Mouse (Mus musculus): ENCODE data around the gene Ndufb4. TPM values are rescaled to one million over a fixed set of nuclear protein-coding genes. Genes with fewer than 3 reads are reported as not detected.

The Ndufb4 gene
- polyA plus RNA-seq, 2 experiments from 2014 or later: 47.3 to 60.5 TPM

GRCm38 (mm10) chr16:37634578-37634977 is 19.7 kb downstream of the Ndufb4 start:
- ATAC-seq: no peak

- ATAC-seq: no peak
Measured at GRCm38 (mm10) chr16:37629011-37629410, 25.2 kb downstream of the Ndufb4 start.

GRCm38 (mm10) chr16:37628336-37628735 is 25.9 kb downstream of the Ndufb4 start:
- no peak for ATAC-seq

GRCm38 (mm10) chr16:37626388-37626949 is 27.8 kb downstream of the Ndufb4 start:
- no peak for ATAC-seq

GRCm38 (mm10) chr16:37622919-37623318 is 31.3 kb downstream of the Ndufb4 start:
- no peak for ATAC-seq

GRCm38 (mm10) chr16:37622403-37622802 is 31.9 kb downstream of the Ndufb4 start:
- ATAC-seq: no peak

GRCm38 (mm10) chr16:37617695-37618094 is 36.6 kb downstream of the Ndufb4 start:
- no peak for ATAC-seq

GRCm38 (mm10) chr16:37616104-37616503 is 38.1 kb downstream of the Ndufb4 start:
- no peak for ATAC-seq

GRCm38 (mm10) chr16:37615429-37615828 is 38.8 kb downstream of the Ndufb4 start:
- ATAC-seq: no peak

GRCm38 (mm10) chr16:37614540-37614939 is 39.7 kb downstream of the Ndufb4 start:
- no peak for ATAC-seq

- no peak for ATAC-seq
Measured at GRCm38 (mm10) chr16:37612013-37612412, 42.2 kb downstream of the Ndufb4 start.

GRCm38 (mm10) chr16:37611072-37611471 is 43.2 kb downstream of the Ndufb4 start:
- ATAC-seq: no peak

- ATAC-seq: no peak
Measured at GRCm38 (mm10) chr16:37610333-37610732, 43.9 kb downstream of the Ndufb4 start.

- ATAC-seq: no peak
Measured at GRCm38 (mm10) chr16:37604243-37604642, 50.0 kb downstream of the Ndufb4 start.

GRCm38 (mm10) chr16:37603431-37603830 is 50.8 kb downstream of the Ndufb4 start:
- no peak for ATAC-seq

GRCm38 (mm10) chr16:37599326-37599725 is 54.9 kb downstream of the Ndufb4 start:
- ATAC-seq: no peak

GRCm38 (mm10) chr16:37598463-37598862 is 55.8 kb downstream of the Ndufb4 start:
- no peak for ATAC-seq

- ATAC-seq: no peak
Measured at GRCm38 (mm10) chr16:37597412-37597811, 56.8 kb downstream of the Ndufb4 start.

Other genes with a start within 250 kb of the Ndufb4 start
- gene Gtf2e1, start 114.7 kb downstream of the Ndufb4 start, polyA plus RNA-seq (2017; shearing (Covaris generic)): 10 to 100 TPM; 10.3 to 12.9 TPM
- 10 to 100 TPM; 10.5 to 13.3 TPM for gene Rabl3, start 114.6 kb downstream of the Ndufb4 start, polyA plus RNA-seq (2017; shearing (Covaris generic))
- gene Hgd, start 74.3 kb downstream of the Ndufb4 start, polyA plus RNA-seq (2017; shearing (Covaris generic)): not detected
- under 1 TPM in 1 of 2 experiments, not detected in 1; 0.62 TPM for gene Fstl1, start 122.4 kb upstream of the Ndufb4 start, polyA plus RNA-seq (2017; shearing (Covaris generic))
- not detected for gene Gm36028, start 206.7 kb upstream of the Ndufb4 start, polyA plus RNA-seq (2017; shearing (Covaris generic))
- 10 to 100 TPM; 18.0 to 20.2 TPM for gene Lrrc58, start 213.9 kb upstream of the Ndufb4 start, polyA plus RNA-seq (2017; shearing (Covaris generic))

Data from activated CD4-positive, CD25-positive, alpha-beta regulatory T cell, adult 4 months (primary cell).